Mouse (Mus musculus) kidney, adult 2 months (tissue): Measurements from ENCODE around the gene 4930415O20Rik.

ENCODE experiments used
- CTCF ChIP-seq: fragments of 200-500 bp; conservative IDR thresholded peaks from 2 replicates; pipeline ENCODE4 v1.5.1; 2011; ENCODE audit warnings: low read depth, mild to moderate bottlenecking, control low read depth, low read length, moderate library complexity, mixed read lengths; ENCODE audit not compliant: insufficient read depth, insufficient read length
- POLR2A ChIP-seq: fragments of 200-500 bp; IDR thresholded peaks from one replicate; pipeline ENCODE4 v1.6.1; 2011; ENCODE audit warnings: low read depth, low read length, control low read depth

GRCm38 (mm10) chr15:98607557-98607956, 36.8 kb downstream of the 4930415O20Rik start:
- TF ChIP-seq CTCF (no peak), POLR2A (no peak)
